24 mouse cellular contexts compared by ENCODE assay signal in genomic region chr13:41683356-41684012, GRCm38 (mm10).
DNase-seq lines count a peak whose midpoint lies in the region; ATAC-seq and TF ChIP-seq lines count a peak whose summit lies in the region.
"Had no signal": no experiment of that assay in that cellular context is flagged by ENCODE, and none has a peak within 500 bp of the region (broad histone marks: within the 10 kb centered on the region; RNA-seq: fewer than 3 reads in every experiment).

No protein-coding gene starts in this region.

- intact Hi-C loops in gastrocnemius, adult 2 months (cut with DNase I) = no loop called here

- no peak overlapping the region for H3K27ac ChIP-seq in gastrocnemius, adult 2 months
- H3K27ac ChIP-seq in layer of hippocampus, adult 2 months = no peak overlapping the region
- no peak overlapping the region for H3K27ac ChIP-seq in midbrain, postnatal 0 days (ENCODE audit: low read depth, low read length)
- H3K27ac ChIP-seq in midbrain, embryonic 13.5 days = no peak overlapping the region
- H3K27ac ChIP-seq: embryonic facial prominence, embryonic 15.5 days; heart, embryonic 15.5 days; limb, embryonic 13.5 days; macrophage; midbrain, embryonic 12.5 days; stomach, embryonic 15.5 days had no signal

- TF ChIP-seq CTCF in gastrocnemius, adult 2 months (IDR thresholded peaks at IDR 0.05) = peak; percentile 32
- TF ChIP-seq CTCF in layer of hippocampus, adult 2 months (conservative IDR thresholded peaks at IDR 0.05) = peak; percentile 64
- TF ChIP-seq CTCF in midbrain, postnatal 0 days (IDR thresholded peaks at IDR 0.05) = peak; percentile 21; the same call in 1 of the 2 replicates

- H3K9ac ChIP-seq in midbrain, postnatal 0 days (replicated peaks; ENCODE audit: low read length, poor library complexity, severe bottlenecking) = no peak overlapping the region
- H3K9ac ChIP-seq in midbrain, embryonic 13.5 days (replicated peaks) = no peak overlapping the region
- H3K9ac ChIP-seq: embryonic facial prominence, embryonic 15.5 days; heart, embryonic 15.5 days; limb, embryonic 13.5 days; midbrain, embryonic 12.5 days; stomach, embryonic 15.5 days had no signal

- H3K4me1 ChIP-seq in midbrain, postnatal 0 days (ENCODE audit: insufficient read depth, low read length) = no peaks in the 10 kb centered on the region
- no peaks in the 10 kb centered on the region for H3K4me1 ChIP-seq in midbrain, embryonic 13.5 days (replicated peaks)
- H3K4me1 ChIP-seq: embryonic facial prominence, embryonic 15.5 days; heart, embryonic 15.5 days; midbrain, embryonic 12.5 days had no signal

- WGBS in midbrain, postnatal 0 days = 89% methylated on average over 11 of the region's 11 CpGs
- 89% methylated on average over 11 of the region's 11 CpGs for WGBS in midbrain, embryonic 13.5 days

- DNase-seq in gastrocnemius, adult 2 months = no peak
- no peak for DNase-seq in gastrocnemius, adult 18-20 months (ENCODE audit: low spot score)
- no peak for DNase-seq in layer of hippocampus, adult 2 months (ENCODE audit: low spot score in 2 of 2)
- DNase-seq in layer of hippocampus, adult 9-11 months = no peak
- no peak for DNase-seq in midbrain, postnatal 0 days (ENCODE audit: low spot score)
- DNase-seq in retina, postnatal 1 day = no peak
- DNase-seq in spleen, postnatal 14 days (ENCODE audit: low spot score in 2 of 2) = no peak
- DNase-seq: adrenal gland, postnatal 10 days; cerebellum, adult 11-12 months; cerebellum, postnatal 14 days; gastrocnemius, postnatal 10 days; heart, adult 18-20 months; kidney, adult 8-10 months; kidney, postnatal 36 days; right cerebral cortex, postnatal 14 days; thymus, adult 2 months had no signal

- ATAC-seq in midbrain, postnatal 0 days (ENCODE audit: low FRiP score) = no peak
- no peak for ATAC-seq in midbrain, embryonic 13.5 days

- H3K9me3 ChIP-seq in midbrain, postnatal 0 days (ENCODE audit: low read length) = no peaks in the 10 kb centered on the region
- no peaks in the 10 kb centered on the region for H3K9me3 ChIP-seq in midbrain, embryonic 13.5 days
- H3K9me3 ChIP-seq: embryonic facial prominence, embryonic 15.5 days; heart, embryonic 15.5 days; limb, embryonic 13.5 days; midbrain, embryonic 12.5 days; stomach, embryonic 15.5 days had no signal

- no peaks in the 10 kb centered on the region for H3K27me3 ChIP-seq in midbrain, postnatal 0 days (ENCODE audit: insufficient read depth, low read length)
- no peaks in the 10 kb centered on the region for H3K27me3 ChIP-seq in midbrain, embryonic 13.5 days
- H3K27me3 ChIP-seq: embryonic facial prominence, embryonic 15.5 days; heart, embryonic 15.5 days; limb, embryonic 13.5 days; midbrain, embryonic 12.5 days; stomach, embryonic 15.5 days had no signal

- H3K4me3 ChIP-seq in gastrocnemius, adult 2 months = no peak overlapping the region
- H3K4me3 ChIP-seq in layer of hippocampus, adult 2 months = no peak overlapping the region
- H3K4me3 ChIP-seq in midbrain, postnatal 0 days (ENCODE audit: low read depth, low read length) = no peak overlapping the region
- H3K4me3 ChIP-seq in midbrain, embryonic 13.5 days (replicated peaks) = no peak overlapping the region
- H3K4me3 ChIP-seq: embryonic facial prominence, embryonic 15.5 days; heart, embryonic 15.5 days; limb, embryonic 13.5 days; midbrain, embryonic 12.5 days; myocyte; stomach, embryonic 15.5 days had no signal

- no peak overlapping the region for H3K4me2 ChIP-seq in midbrain, postnatal 0 days (ENCODE audit: low read depth, low read length, poor library complexity, severe bottlenecking)
- H3K4me2 ChIP-seq in midbrain, embryonic 13.5 days (replicated peaks) = no peak overlapping the region
- H3K4me2 ChIP-seq: embryonic facial prominence, embryonic 15.5 days; heart, embryonic 15.5 days; limb, embryonic 13.5 days; midbrain, embryonic 12.5 days; stomach, embryonic 15.5 days had no signal

- H3K36me3 ChIP-seq in midbrain, postnatal 0 days (ENCODE audit: insufficient read depth, low read length) = no peaks in the 10 kb centered on the region
- no peaks in the 10 kb centered on the region for H3K36me3 ChIP-seq in midbrain, embryonic 13.5 days
- H3K36me3 ChIP-seq: embryonic facial prominence, embryonic 15.5 days; heart, embryonic 15.5 days; limb, embryonic 13.5 days; midbrain, embryonic 12.5 days; stomach, embryonic 15.5 days had no signal
